Mouse (Mus musculus): ENCODE measurements at regions not wholly inside any gene's neighbourhood (a gene's known extent, or its start where the extent isn't known, plus 50 kb on each side); places are given as distances from the start of the nearest gene placed in this dataset.
"Not testable (repeated sequence)": the region's sequence is repeated elsewhere in the genome, so short reads cannot be mapped to it uniquely, and the experiment has no call there.

GRCm38 (mm10) chr4:94394462-94394861, 161.9 kb upstream of the Gm10306 start:
- no peak for DNase-seq (ENCODE audit: low spot score in 2 of 2)

DNA sequence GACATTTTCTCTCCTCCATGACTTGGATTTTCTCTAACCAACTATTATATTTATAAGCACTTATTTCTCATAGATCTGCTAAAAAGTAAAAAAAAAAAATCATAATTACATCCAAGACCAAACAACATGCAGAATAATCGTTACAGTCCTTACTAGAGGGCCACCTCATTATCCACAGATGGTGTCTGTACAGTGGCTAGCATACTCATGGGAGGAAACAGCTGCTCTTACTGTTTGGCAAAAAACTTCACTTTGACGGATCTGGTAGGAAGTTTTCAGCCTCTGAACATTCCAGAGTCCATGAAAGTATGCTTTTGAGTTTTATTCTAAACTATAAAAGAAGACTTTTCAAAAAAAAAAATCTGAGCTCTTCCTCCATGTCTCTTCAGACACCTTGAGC, 159.1 kb upstream of the Gm10306 start:
- no peak for DNase-seq (ENCODE audit: low spot score in 2 of 2)

- DNase-seq (ENCODE audit: low spot score in 2 of 2), result no peak
These were observed 149.4 kb upstream of the Gm10306 start for GRCm38 (mm10) chr4:94406922-94407321.

- DNase-seq (ENCODE audit: low spot score in 2 of 2), result no peak
These were observed 148.8 kb upstream of the Gm10306 start for GRCm38 (mm10) chr4:94407503-94407902.

DNA sequence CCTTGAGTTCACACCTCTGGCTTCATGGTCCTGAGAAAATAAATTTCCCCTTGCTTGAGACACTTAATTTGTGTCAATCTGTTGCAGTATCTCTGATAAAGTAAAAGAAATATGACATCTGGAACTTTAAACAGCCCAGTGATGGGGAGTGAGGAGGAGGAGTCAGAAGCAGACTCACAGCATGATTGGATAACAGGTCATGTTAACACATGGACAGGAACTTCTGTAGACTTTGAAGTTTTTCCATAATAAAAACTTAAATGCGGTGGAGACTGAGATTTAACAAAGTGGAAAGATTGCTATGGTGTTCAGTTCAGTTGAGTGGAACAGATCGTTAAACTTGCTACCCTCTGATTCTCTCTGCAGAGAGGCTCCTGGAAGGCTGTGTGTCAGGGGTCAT, 143.7 kb upstream of the Gm10306 start:
- DNase-seq (ENCODE audit: low spot score in 2 of 2), result no peak

DNA sequence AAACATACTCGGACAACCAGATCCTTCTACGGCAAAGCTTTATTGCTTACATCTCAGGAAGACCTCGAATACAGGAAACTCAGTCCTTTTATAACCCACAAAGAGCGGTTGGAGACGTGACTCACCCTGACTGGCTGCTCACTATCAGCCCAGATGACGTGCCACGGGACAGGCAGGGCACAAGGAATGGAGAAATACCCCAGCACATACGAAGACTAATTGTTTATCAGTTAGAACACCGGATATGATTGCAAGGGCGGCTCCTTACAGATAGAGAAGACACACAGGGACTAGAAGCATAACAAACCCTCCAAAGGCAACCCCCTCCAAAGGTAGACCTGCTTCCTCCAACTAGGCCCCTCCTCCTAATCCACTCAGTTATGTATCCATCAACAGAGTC, 130.8 kb upstream of the Gm10306 start:
- DNase-seq (ENCODE audit: low spot score in 2 of 2), result not testable (repeated sequence)

DNA sequence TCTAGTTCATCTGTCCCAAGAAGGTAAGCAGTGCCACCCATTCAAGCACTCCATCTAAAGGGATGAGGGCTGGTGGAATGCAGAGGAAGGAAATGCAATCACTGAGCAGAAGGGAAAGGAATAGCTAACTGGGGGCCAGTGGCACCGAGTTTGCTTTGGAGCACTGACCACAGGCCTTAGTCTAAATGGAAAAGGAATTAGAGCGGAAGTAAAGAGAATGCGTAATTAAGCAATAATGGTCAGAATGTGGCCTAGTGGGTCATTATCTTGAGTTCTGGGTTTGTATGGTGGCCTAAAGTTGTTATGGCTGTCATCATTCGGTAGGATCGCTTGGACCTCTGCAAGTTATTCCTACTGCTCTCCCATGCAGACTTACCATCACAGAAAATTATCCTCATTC, 128.8 kb upstream of the Gm10306 start:
- DNase-seq (ENCODE audit: low spot score in 2 of 2), result no peak

- DNase-seq (ENCODE audit: low spot score in 2 of 2), result no peak
These were observed 124.3 kb upstream of the Gm10306 start for GRCm38 (mm10) chr4:94432005-94432404.

DNA sequence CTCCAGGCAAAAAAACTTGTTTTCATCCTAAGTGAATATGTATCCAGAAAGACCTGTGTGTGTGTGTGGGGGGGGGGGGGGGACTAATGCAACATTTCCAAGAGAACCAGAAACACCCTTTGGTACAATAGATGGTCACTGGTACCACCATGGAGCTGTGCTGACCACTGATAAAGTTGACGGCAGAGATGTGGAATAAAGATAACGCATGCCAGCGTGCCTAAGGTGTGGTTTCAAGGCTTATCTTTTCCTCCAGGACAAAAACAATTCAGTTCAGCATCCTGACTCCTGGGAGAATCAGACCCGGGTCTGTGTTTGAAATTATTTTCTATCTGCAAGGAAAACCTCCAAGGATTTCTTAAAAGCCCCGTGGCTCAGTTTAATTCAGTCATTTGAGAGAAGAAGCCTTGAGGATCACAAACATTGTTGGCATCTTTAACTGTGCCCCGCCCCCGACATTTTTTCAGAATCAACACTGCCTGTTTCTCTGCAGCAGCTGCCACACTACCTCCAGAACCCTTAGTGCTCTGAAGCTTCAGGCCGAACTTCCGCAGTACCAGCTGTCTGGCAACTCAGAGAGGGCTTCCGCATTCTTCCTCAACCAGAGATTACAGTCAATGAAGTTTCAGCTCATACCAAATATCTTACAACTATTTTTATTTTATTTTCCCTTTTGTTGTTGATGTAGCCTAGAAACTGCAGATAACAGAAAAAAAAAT, 118.5 kb upstream of the Gm10306 start:
- DNase-seq (ENCODE audit: low spot score in 2 of 2), result peak in 1 of 2 experiments; percentile 6

DNA sequence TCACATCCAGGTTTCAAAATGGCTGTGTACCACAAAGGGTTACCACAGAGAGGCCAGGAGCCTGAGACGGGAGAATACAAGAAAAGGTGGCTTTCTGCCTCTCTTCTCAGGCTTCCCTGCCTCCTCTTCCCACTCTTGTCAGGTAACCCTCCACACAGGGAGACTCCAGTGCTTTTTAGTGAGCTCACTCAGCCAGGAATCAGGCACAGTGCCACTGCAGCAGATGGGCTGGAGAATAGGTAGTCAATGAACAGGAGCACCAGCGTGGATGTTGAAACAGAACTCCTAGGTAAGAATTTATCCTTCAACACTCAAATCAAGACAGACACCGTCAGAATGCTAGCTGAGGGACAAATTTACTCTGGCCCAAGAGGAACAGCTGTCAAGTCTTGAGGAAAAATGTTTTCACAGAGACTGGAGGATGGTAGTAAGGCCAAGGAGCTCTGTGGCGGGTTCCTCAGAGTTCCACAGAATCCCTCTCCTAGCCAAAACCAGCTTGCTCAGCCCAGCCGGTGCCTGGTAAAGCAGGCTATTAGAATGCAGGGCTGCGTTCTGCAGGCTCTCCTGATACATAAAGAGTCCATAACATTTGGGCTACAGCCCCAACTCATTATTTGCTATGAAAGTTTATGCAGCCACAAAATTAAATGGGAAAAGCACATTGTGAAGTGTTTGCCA, 117.0 kb upstream of the Gm10306 start:
- no peak for DNase-seq (ENCODE audit: low spot score in 2 of 2)

DNA sequence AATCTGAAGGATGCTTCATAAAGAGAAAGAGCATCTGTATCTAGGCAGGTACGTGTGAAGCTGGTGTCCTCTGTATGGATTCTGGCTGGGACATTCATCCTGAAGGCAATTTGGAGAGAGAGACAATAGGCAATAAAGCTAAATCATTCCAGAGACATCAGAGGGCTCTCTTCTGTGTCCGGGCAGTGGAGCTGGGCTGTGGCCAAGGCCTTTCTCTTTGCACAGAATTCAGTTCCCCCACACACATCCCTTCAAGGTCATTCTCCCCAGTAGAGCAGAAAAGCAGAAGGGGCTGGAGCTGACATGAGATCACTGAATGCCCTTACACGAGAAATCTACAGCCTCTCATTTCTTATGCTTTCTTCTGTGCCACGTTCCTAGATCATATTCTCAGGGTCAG, 109.7 kb upstream of the Gm10306 start:
- DNase-seq (ENCODE audit: low spot score in 2 of 2), result no peak
